ENCODE assay signal across 26 mouse cellular contexts in the genomic region with DNA sequence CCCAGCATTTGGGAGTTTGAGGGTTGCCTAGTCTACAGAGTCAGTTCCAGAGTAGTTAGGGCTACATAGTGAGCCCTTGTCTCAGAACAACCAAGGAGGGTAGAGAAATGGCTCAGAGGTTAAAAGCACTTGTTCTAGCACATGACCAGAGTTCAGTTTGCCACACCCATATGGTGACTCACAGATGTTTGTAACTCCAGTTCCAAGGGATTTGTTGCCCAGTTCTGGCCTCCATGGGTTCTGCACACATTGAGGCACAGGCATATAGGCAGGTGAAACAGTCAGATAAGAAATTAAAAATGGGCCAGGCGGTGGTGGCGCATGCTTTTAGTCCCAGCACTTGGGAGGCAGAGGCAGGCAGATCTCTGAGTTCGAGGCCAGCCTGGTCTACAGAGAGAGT. TPM values are rescaled to one million over a fixed set of nuclear protein-coding genes. Genes with fewer than 3 reads are reported as not detected.
DNase-seq lines count a peak whose midpoint lies in the region; ATAC-seq and TF ChIP-seq lines count a peak whose summit lies in the region.
"Had no signal": no experiment of that assay in that cellular context is flagged by ENCODE, and none has a peak within 500 bp of the region (broad histone marks: within the 10 kb centered on the region; RNA-seq: fewer than 3 reads in every experiment).

No protein-coding gene starts in this region.

- WGBS in liver, embryonic 14.5 days (ENCODE audit: insufficient replicate concordance) = 52% methylated on average over 3 of the region's 3 CpGs
- 78% methylated on average over 3 of the region's 3 CpGs for WGBS in liver, postnatal 0 days (ENCODE audit: insufficient replicate concordance)
- 83% methylated on average over 3 of the region's 3 CpGs for WGBS in intestine, postnatal 0 days
- WGBS in kidney, adult 2 months = 97% methylated on average over 3 of the region's 3 CpGs
- 90% methylated on average over 3 of the region's 3 CpGs for WGBS in heart, embryonic 10.5 days

- no peaks in the 10 kb centered on the region; the same call in 1 of the 2 replicates for H3K27me3 ChIP-seq in liver, embryonic 14.5 days (ENCODE audit: control insufficient read depth, insufficient read depth, low read length)
- H3K27me3 ChIP-seq in liver, postnatal 0 days (ENCODE audit: insufficient read depth, low read length) = no peaks in the 10 kb centered on the region
- H3K27me3 ChIP-seq in intestine, postnatal 0 days (replicated peaks; ENCODE audit: control insufficient read depth, insufficient read depth, low read length) = no peaks in the 10 kb centered on the region
- no peaks in the 10 kb centered on the region for H3K27me3 ChIP-seq in kidney, adult 2 months (replicated peaks; ENCODE audit: control insufficient read depth, insufficient read depth, low read length)
- H3K27me3 ChIP-seq in heart, embryonic 10.5 days (ENCODE audit: insufficient read depth, poor library complexity, severe bottlenecking) = peaks cover 18% of the 10 kb centered on the region; the same call in 1 of the 2 replicates
- H3K27me3 ChIP-seq: CH12.LX had no signal

- H3K4me2 ChIP-seq in liver, embryonic 14.5 days (ENCODE audit: low read depth) = no peak overlapping the region
- no peak overlapping the region for H3K4me2 ChIP-seq in liver, postnatal 0 days (ENCODE audit: low read depth, low read length)
- no peak overlapping the region for H3K4me2 ChIP-seq in intestine, postnatal 0 days (replicated peaks; ENCODE audit: low read depth)
- H3K4me2 ChIP-seq: embryonic facial prominence, embryonic 13.5 days; forebrain, embryonic 12.5 days; hindbrain, embryonic 14.5 days; midbrain, embryonic 15.5 days; neural tube, embryonic 13.5 days had no signal

- peak; percentile 13; the same call in 1 of the 2 replicates for ATAC-seq in liver, embryonic 14.5 days (ENCODE audit: insufficient read depth)
- no peak for ATAC-seq in liver, postnatal 0 days
- ATAC-seq in intestine, postnatal 0 days = peak; percentile 48
- ATAC-seq: midbrain, embryonic 15.5 days had no signal

- no peak for TF ChIP-seq POLR2A in kidney, adult 2 months (IDR thresholded peaks at IDR 0.05; ENCODE audit: low read depth, low read length)

- TF ChIP-seq EP300 in liver, embryonic 14.5 days (IDR thresholded peaks at IDR 0.05; ENCODE audit: low read depth) = no peak
- TF ChIP-seq EP300 in liver, postnatal 0 days (IDR thresholded peaks at IDR 0.05; ENCODE audit: low read depth) = no peak

- H3K9me3 ChIP-seq in liver, embryonic 14.5 days (ENCODE audit: control insufficient read depth, low read length) = no peaks in the 10 kb centered on the region
- H3K9me3 ChIP-seq in liver, postnatal 0 days (ENCODE audit: low read length) = no peaks in the 10 kb centered on the region
- H3K9me3 ChIP-seq in intestine, postnatal 0 days (ENCODE audit: control insufficient read depth) = no peaks in the 10 kb centered on the region
- no peaks in the 10 kb centered on the region for H3K9me3 ChIP-seq in heart, embryonic 10.5 days
- H3K9me3 ChIP-seq: embryonic facial prominence, embryonic 13.5 days; forebrain, embryonic 12.5 days; midbrain, embryonic 15.5 days; neural tube, embryonic 13.5 days had no signal

- DNase-seq in liver, embryonic 14.5 days (ENCODE audit: low read depth in 3 of 3, low spot score in 3 of 3) = no peak
- no peak for DNase-seq in liver, postnatal 0 days
- DNase-seq in NIH3T3 (ENCODE audit: low read depth) = peak; percentile 54
- no peak for DNase-seq in kidney, adult 2 months
- DNase-seq in embryo, embryonic 11 days = no peak
- DNase-seq in heart, embryonic 10.5 days (ENCODE audit: low spot score) = no peak
- DNase-seq: B cell, adult 2 months; cerebellum, adult 18-20 months; cerebellum, postnatal 14 days; gastrocnemius, adult 2 months; heart, postnatal 4 days; kidney, postnatal 4 days; layer of hippocampus, adult 9-11 months; lung, postnatal 10 days; retina, postnatal 1 day; right cerebral cortex, postnatal 25 days; thymus, postnatal 4 days had no signal

- peaks cover 0 to 6% of the 10 kb centered on the region in 2 experiments; a peak in 1 of 4 replicates for H3K4me1 ChIP-seq in liver, embryonic 14.5 days (replicated peaks; ENCODE audit: control insufficient read depth in 2 of 2, insufficient read depth in 2 of 2, low read length in 1 of 2)
- no peaks in the 10 kb centered on the region for H3K4me1 ChIP-seq in liver, postnatal 0 days (ENCODE audit: insufficient read depth)
- H3K4me1 ChIP-seq in intestine, postnatal 0 days (replicated peaks; ENCODE audit: control insufficient read depth, insufficient read depth, low read length) = no peaks in the 10 kb centered on the region
- no peaks in the 10 kb centered on the region for H3K4me1 ChIP-seq in kidney, adult 2 months (ENCODE audit: control insufficient read depth, insufficient read depth, low read length)
- peaks cover 9% of the 10 kb centered on the region for H3K4me1 ChIP-seq in heart, embryonic 10.5 days

- H3K27ac ChIP-seq in liver, embryonic 14.5 days = no peak overlapping the region
- H3K27ac ChIP-seq in liver, postnatal 0 days (ENCODE audit: low read depth) = no peak overlapping the region
- no peak overlapping the region for H3K27ac ChIP-seq in intestine, postnatal 0 days (ENCODE audit: low read depth, low read length)
- no peak overlapping the region for H3K27ac ChIP-seq in kidney, adult 2 months (ENCODE audit: insufficient read depth, low read depth, low read length)
- no peak overlapping the region for H3K27ac ChIP-seq in heart, embryonic 10.5 days
- H3K27ac ChIP-seq: embryonic facial prominence, embryonic 13.5 days; forebrain, embryonic 12.5 days; gastrocnemius, adult 2 months; hindbrain, embryonic 14.5 days; midbrain, embryonic 15.5 days; neural tube, embryonic 13.5 days had no signal

- no peaks in the 10 kb centered on the region for H3K36me3 ChIP-seq in liver, embryonic 14.5 days (replicated peaks; ENCODE audit: control insufficient read depth, insufficient read depth, low read depth)
- H3K36me3 ChIP-seq in liver, postnatal 0 days (replicated peaks; ENCODE audit: insufficient read depth, low read length) = no peaks in the 10 kb centered on the region
- H3K36me3 ChIP-seq in intestine, postnatal 0 days (ENCODE audit: control insufficient read depth, insufficient read depth) = no peaks in the 10 kb centered on the region
- H3K36me3 ChIP-seq in kidney, adult 2 months (ENCODE audit: control insufficient read depth, insufficient read depth, low read length) = no peaks in the 10 kb centered on the region
- H3K36me3 ChIP-seq in heart, embryonic 10.5 days = no peaks in the 10 kb centered on the region
- H3K36me3 ChIP-seq: embryonic facial prominence, embryonic 13.5 days; forebrain, embryonic 12.5 days; midbrain, embryonic 15.5 days; neural tube, embryonic 13.5 days had no signal

- TF ChIP-seq CTCF in liver, embryonic 14.5 days (IDR thresholded peaks at IDR 0.05; ENCODE audit: low read depth) = no peak
- TF ChIP-seq CTCF in liver, postnatal 0 days (IDR thresholded peaks at IDR 0.05; ENCODE audit: low read depth) = no peak
- TF ChIP-seq CTCF in intestine, postnatal 0 days (IDR thresholded peaks at IDR 0.05; ENCODE audit: low read depth) = no peak
- TF ChIP-seq CTCF in kidney, adult 2 months (conservative IDR thresholded peaks at IDR 0.05; ENCODE audit: insufficient read depth, insufficient read length, low read depth, low read length) = no peak

- H3K4me3 ChIP-seq in liver, embryonic 14.5 days (ENCODE audit: insufficient read depth in 1 of 2, low read depth in 2 of 2, low read length in 2 of 2) = no peak overlapping the region
- no peak overlapping the region for H3K4me3 ChIP-seq in liver, postnatal 0 days (ENCODE audit: low read depth, low read length)
- H3K4me3 ChIP-seq in intestine, postnatal 0 days (ENCODE audit: low read depth, low read length) = no peak overlapping the region
- H3K4me3 ChIP-seq in kidney, adult 2 months (ENCODE audit: insufficient read depth, low read depth, low read length) = no peak overlapping the region
- no peak overlapping the region for H3K4me3 ChIP-seq in heart, embryonic 10.5 days
- H3K4me3 ChIP-seq: embryonic facial prominence, embryonic 13.5 days; erythroblast, embryonic 14.5 days; forebrain, embryonic 12.5 days; gastrocnemius, adult 2 months; midbrain, embryonic 15.5 days; myocyte; neural tube, embryonic 13.5 days had no signal

- no peak overlapping the region for H3K9ac ChIP-seq in liver, embryonic 14.5 days (replicated peaks)
- no peak overlapping the region for H3K9ac ChIP-seq in liver, postnatal 0 days (replicated peaks)
- no peak overlapping the region for H3K9ac ChIP-seq in intestine, postnatal 0 days (ENCODE audit: low read depth, low read length)
- H3K9ac ChIP-seq: embryonic facial prominence, embryonic 13.5 days; forebrain, embryonic 12.5 days; hindbrain, embryonic 14.5 days; midbrain, embryonic 15.5 days; neural tube, embryonic 13.5 days had no signal

RNA-seq across cellular contexts. Expression of a gene that starts 6.6 kb away (rescaled TPM):
- polyA plus RNA-seq in liver, embryonic 14.5 days (2012; rRNA removed) = 0.22 and 0.34 TPM in 2 replicates
- polyA plus RNA-seq in liver, embryonic 14.5 days (2014; fragmentation: Nextera tagmentation; extraction: Ambion mirVana) = 0.14 and 0.28 TPM in 2 replicates
- 0.23 and 0.30 TPM in 2 replicates for polyA plus RNA-seq in liver, postnatal 0 days (2015; fragmentation: Nextera tagmentation; extraction: Ambion mirVana)
- 12.6 and 14.6 TPM in 2 replicates for polyA plus RNA-seq in intestine, postnatal 0 days (2015; fragmentation: Nextera tagmentation; extraction: Ambion mirVana)
- polyA plus RNA-seq in kidney, adult 2 months (2012; rRNA removed) = 2.1 and 2.9 TPM in 2 replicates
- 9.1 and 14.7 TPM in 2 replicates for polyA plus RNA-seq in heart, embryonic 10.5 days (2016; fragmentation: Nextera tagmentation; extraction: Ambion mirVana)
- polyA plus RNA-seq: erythroblast, embryonic 14.5 days had no signal

RNA-seq across cellular contexts. Expression of a gene that starts 10.9 kb away (rescaled TPM):
- polyA plus RNA-seq in liver, embryonic 14.5 days (2012; rRNA removed) = 0.46 and 0.50 TPM in 2 replicates
- 0.22 and 0.49 TPM in 2 replicates for polyA plus RNA-seq in liver, embryonic 14.5 days (2014; fragmentation: Nextera tagmentation; extraction: Ambion mirVana)
- polyA plus RNA-seq in liver, postnatal 0 days (2015; fragmentation: Nextera tagmentation; extraction: Ambion mirVana) = 0.21 and 0.56 TPM in 2 replicates
- 1.2 and 1.6 TPM in 2 replicates for polyA plus RNA-seq in intestine, postnatal 0 days (2015; fragmentation: Nextera tagmentation; extraction: Ambion mirVana)
- polyA plus RNA-seq in kidney, adult 2 months (2012; rRNA removed) = 1.6 and 2.5 TPM in 2 replicates
- polyA plus RNA-seq in heart, embryonic 10.5 days (2016; fragmentation: Nextera tagmentation; extraction: Ambion mirVana) = 5.7 and 7.0 TPM in 2 replicates

RNA-seq across cellular contexts. Expression of a gene that starts 15.9 kb away (rescaled TPM):
- polyA plus RNA-seq in liver, embryonic 14.5 days (2012; rRNA removed) = 1.5 and 2.8 TPM in 2 replicates
- 0.78 and 0.89 TPM in 2 replicates for polyA plus RNA-seq in liver, embryonic 14.5 days (2014; fragmentation: Nextera tagmentation; extraction: Ambion mirVana)
- polyA plus RNA-seq in liver, postnatal 0 days (2015; fragmentation: Nextera tagmentation; extraction: Ambion mirVana) = 3.5 and 4.9 TPM in 2 replicates
- polyA plus RNA-seq in intestine, postnatal 0 days (2015; fragmentation: Nextera tagmentation; extraction: Ambion mirVana) = 5.2 and 5.3 TPM in 2 replicates
- 2.0 and 4.9 TPM in 2 replicates for polyA plus RNA-seq in kidney, adult 2 months (2012; rRNA removed)
- polyA plus RNA-seq in heart, embryonic 10.5 days (2016; fragmentation: Nextera tagmentation; extraction: Ambion mirVana) = 0.68 and 2.2 TPM in 2 replicates

RNA-seq across cellular contexts. Expression of a gene that starts 34.6 kb away (rescaled TPM):
- polyA plus RNA-seq in liver, embryonic 14.5 days (2012; rRNA removed) = 8.8 and 11.1 TPM in 2 replicates
- polyA plus RNA-seq in liver, embryonic 14.5 days (2014; fragmentation: Nextera tagmentation; extraction: Ambion mirVana) = 4.7 and 5.1 TPM in 2 replicates
- 12.7 and 12.8 TPM in 2 replicates for polyA plus RNA-seq in liver, postnatal 0 days (2015; fragmentation: Nextera tagmentation; extraction: Ambion mirVana)
- 4.8 and 5.1 TPM in 2 replicates for polyA plus RNA-seq in intestine, postnatal 0 days (2015; fragmentation: Nextera tagmentation; extraction: Ambion mirVana)
- 121 and 124 TPM in 2 replicates for polyA plus RNA-seq in kidney, adult 2 months (2012; rRNA removed)
- polyA plus RNA-seq in heart, embryonic 10.5 days (2016; fragmentation: Nextera tagmentation; extraction: Ambion mirVana) = 8.6 and 8.7 TPM in 2 replicates

RNA-seq across cellular contexts. Expression of a gene that starts 35.3 kb away (rescaled TPM):
- polyA plus RNA-seq in liver, embryonic 14.5 days (2012; rRNA removed) = 4.4 and 5.5 TPM in 2 replicates
- polyA plus RNA-seq in liver, embryonic 14.5 days (2014; fragmentation: Nextera tagmentation; extraction: Ambion mirVana) = 6.1 and 6.5 TPM in 2 replicates
- 33.0 and 39.9 TPM in 2 replicates for polyA plus RNA-seq in liver, postnatal 0 days (2015; fragmentation: Nextera tagmentation; extraction: Ambion mirVana)
- 121 and 130 TPM in 2 replicates for polyA plus RNA-seq in intestine, postnatal 0 days (2015; fragmentation: Nextera tagmentation; extraction: Ambion mirVana)
- polyA plus RNA-seq in kidney, adult 2 months (2012; rRNA removed) = 110 and 124 TPM in 2 replicates
- polyA plus RNA-seq in heart, embryonic 10.5 days (2016; fragmentation: Nextera tagmentation; extraction: Ambion mirVana) = 0.65 and 3.6 TPM in 2 replicates
- polyA plus RNA-seq: myocyte had no signal
